Mouse (Mus musculus): Measurements from ENCODE around the gene Plcl1. TPM values are rescaled to one million over a fixed set of nuclear protein-coding genes. Genes with fewer than 3 reads are reported as not detected.

Gene Plcl1
- total RNA-seq, 4 experiments from 2014 or later = 28.0 to 32.5 (median 29.5) TPM

Other genes starting within 250 kb of the Plcl1 start
- 10 to 100 TPM; 32.0 to 37.6 (median 32.9) TPM for gene Rftn2, start 179.1 kb upstream of the Plcl1 start, total RNA-seq (2022)
- gene Mars2, start 168.7 kb upstream of the Plcl1 start, total RNA-seq (2022) = 1 to 10 TPM; 8.3 to 9.0 (median 8.6) TPM
- under 1 TPM in 3 of 4 experiments, not detected in 1; 0.45 to 0.77 (median 0.75) TPM for gene Boll, start 42.5 kb upstream of the Plcl1 start, total RNA-seq (2022)

Measured in layer of hippocampus, adult 8-10 months (tissue).